Mouse (Mus musculus) olfactory bulb, adult 2 months (tissue): ENCODE results near the gene Dpp6.

ENCODE experiments used
- CTCF ChIP-seq: fragments of 200-500 bp; IDR thresholded peaks from 2 replicates; pipeline ENCODE4 v1.5.1; 2012; ENCODE audit warnings: low read depth, mild to moderate bottlenecking, low read length, moderate library complexity; ENCODE audit not compliant: insufficient read depth
- POLR2A ChIP-seq: fragments of 200-500 bp; IDR thresholded peaks from 2 replicates; pipeline ENCODE4 v1.6.1; 2012; ENCODE audit warnings: mild to moderate bottlenecking, low read depth, low read length, moderate library complexity; ENCODE audit not compliant: insufficient read depth

DNA sequence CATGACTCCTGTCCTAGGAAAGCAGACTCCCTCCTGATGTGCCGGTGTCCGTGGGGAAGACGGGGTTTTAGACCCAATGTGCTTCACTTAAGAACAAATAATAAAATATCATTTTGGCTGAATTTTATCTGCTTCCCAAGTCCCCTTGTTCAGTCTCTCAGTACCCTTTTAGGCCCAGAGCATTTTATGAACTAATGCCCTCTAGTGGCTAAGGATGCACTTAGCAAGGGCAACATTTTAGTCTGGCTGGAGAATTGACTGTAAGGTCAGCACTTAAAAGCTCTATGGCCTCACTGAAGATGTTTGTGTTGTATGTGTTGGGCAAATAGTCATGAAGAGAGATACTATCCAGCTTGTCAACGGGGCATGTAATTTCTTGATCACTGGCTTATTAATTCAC is 599.6 kb downstream of the Dpp6 start:
- no peak for TF ChIP-seq CTCF
- no peak for TF ChIP-seq POLR2A
